Mouse (Mus musculus) kidney, embryonic 14.5 days (tissue): ENCODE results near the gene Lmntd1. TPM values are rescaled to one million over a fixed set of nuclear protein-coding genes. Genes with fewer than 3 reads are reported as not detected.

ENCODE experiments used
- ATAC-seq: fragments of 200-750 bp; cut with Nextera tagmentation; 2 replicates; pipeline ENCODE4 v1.8.0; 2017; ENCODE audit warnings: moderate number of reproducible peaks, mild to moderate bottlenecking, moderate TSS enrichment, moderate library complexity; ENCODE audit not compliant: low FRiP score, low TSS enrichment
- H3K27ac ChIP-seq: fragments of 300-500 bp; sonication (generic); 2 replicates; pipeline ENCODE4 v1.5.1; 2014; ENCODE audit warnings: low read depth, mild to moderate bottlenecking, low read length, moderate library complexity, mixed read lengths
- H3K27me3 ChIP-seq: fragments of 300-500 bp; sonication (generic); 2 replicates; pipeline ENCODE4 v1.6.1; 2014; ENCODE audit warnings: mild to moderate bottlenecking, low read length; ENCODE audit not compliant: control insufficient read depth, insufficient read depth
- H3K36me3 ChIP-seq: fragments of 300-500 bp; sonication (generic); 2 replicates; pipeline ENCODE4 v1.6.1; 2014; ENCODE audit warnings: low read length, mixed read lengths; ENCODE audit not compliant: control insufficient read depth, insufficient read depth
- H3K4me1 ChIP-seq: fragments of 300-500 bp; sonication (generic); 2 replicates; pipeline ENCODE4 v1.6.1; 2014; ENCODE audit warnings: low read length, mixed read lengths; ENCODE audit not compliant: control insufficient read depth, insufficient read depth
- H3K4me2 ChIP-seq: fragments of 300-500 bp; sonication (generic); replicated peaks from 2 replicates; pipeline ENCODE4 v1.6.1; 2014; ENCODE audit warnings: low read depth, mild to moderate bottlenecking, low read length
- H3K4me3 ChIP-seq: fragments of 300-500 bp; sonication (generic); 2 replicates; pipeline ENCODE4 v1.5.1; 2014; ENCODE audit warnings: mild to moderate bottlenecking, low read length
- H3K9ac ChIP-seq: fragments of 300-500 bp; sonication (generic); 2 replicates; pipeline ENCODE4 v1.6.1; 2014; ENCODE audit warnings: low read depth, mild to moderate bottlenecking, low read length, moderate library complexity
- H3K9me3 ChIP-seq: fragments of 300-500 bp; sonication (generic); 2 replicates; pipeline ENCODE4 v1.6.1; 2016; ENCODE audit warnings: low read length; ENCODE audit not compliant: control insufficient read depth
- WGBS: fragments of 180-500 bp; shearing (Covaris S2); extraction: QIAGEN DNeasy Blood & Tissue Kit; methylation state at CpG from one replicate; pipeline ENCODE4 v1.1.7; 2014; 5-methylcytosine and 5-hydroxymethylcytosine counted together
- polyA plus RNA-seq: library from polyadenylated mRNA; unstranded; fragments of >200 nt; fragmentation: Nextera tagmentation; extraction: Ambion mirVana; gene quantifications from 2 replicates; pipeline ENCODE4 v1.2.1, GENCODE M21; 2014

The Lmntd1 gene
- polyA plus RNA-seq, 1 experiment from 2014 or later = 2.0 TPM

GRCm38 (mm10) chr6:145610901-145611300, 3.2 kb downstream of the Lmntd1 start:
- H3K9ac ChIP-seq = no peak overlapping the region
- H3K4me2 ChIP-seq = no peak overlapping the region
- no peak overlapping the region for H3K4me3 ChIP-seq
- WGBS = 90% methylated on average over 5 of the region's 5 CpGs
- no peaks in the 10 kb centered on the region for H3K36me3 ChIP-seq
- H3K27ac ChIP-seq = no peak overlapping the region
- H3K4me1 ChIP-seq = no peaks in the 10 kb centered on the region
- 0 out of 2 replicates have a peak, but pooled peaks cover 2% of the 10 kb centered on the region for H3K9me3 ChIP-seq
- no peak for ATAC-seq
- no peaks in the 10 kb centered on the region for H3K27me3 ChIP-seq

GRCm38 (mm10) chr6:145608693-145609092, 5.4 kb downstream of the Lmntd1 start:
- Histone ChIP-seq H3K36me3 (no peaks in the 10 kb centered on the region), H3K9ac (no peak overlapping the region), H3K27ac (no peak overlapping the region), H3K4me1 (peaks cover 5% of the 10 kb centered on the region; the same call in 1 of the 2 replicates), H3K4me2 (no peak overlapping the region), H3K9me3 (no peaks in the 10 kb centered on the region), H3K27me3 (no peaks in the 10 kb centered on the region), H3K4me3 (no peak overlapping the region)
- 88% methylated on average over 5 of the region's 5 CpGs for WGBS
- no peak for ATAC-seq

- no peak; the same call in 1 of the 2 replicates for ATAC-seq
- Histone ChIP-seq H3K27me3 (no peaks in the 10 kb centered on the region), H3K9ac (no peak overlapping the region), H3K27ac (peak overlapping the region; percentile 42; the same call in 1 of the 2 replicates), H3K36me3 (no peaks in the 10 kb centered on the region), H3K4me1 (peaks cover 5% of the 10 kb centered on the region; the same call in 1 of the 2 replicates), H3K4me2 (no peak overlapping the region), H3K9me3 (no peaks in the 10 kb centered on the region), H3K4me3 (no peak overlapping the region)
- WGBS = 62% methylated on average over 4 of the region's 4 CpGs
Measured at GRCm38 (mm10) chr6:145607746-145608145, 6.4 kb downstream of the Lmntd1 start.

- H3K27me3 ChIP-seq = no peaks in the 10 kb centered on the region
- H3K9ac ChIP-seq = no peak overlapping the region
- H3K4me2 ChIP-seq = no peak overlapping the region
- H3K4me3 ChIP-seq = no peak overlapping the region
- no peak for ATAC-seq
- peaks cover 9% of the 10 kb centered on the region; the same call in 1 of the 2 replicates for H3K4me1 ChIP-seq
- H3K27ac ChIP-seq = no peak overlapping the region
- no peaks in the 10 kb centered on the region for H3K36me3 ChIP-seq
- H3K9me3 ChIP-seq = no peaks in the 10 kb centered on the region
- 32% methylated on average over 3 of the region's 3 CpGs for WGBS
Measured at GRCm38 (mm10) chr6:145605203-145605602, 8.9 kb downstream of the Lmntd1 start.

- Histone ChIP-seq H3K4me2 (no peak overlapping the region), H3K27me3 (no peaks in the 10 kb centered on the region)
- 66% methylated on average over 4 of the region's 4 CpGs for WGBS
Measured at GRCm38 (mm10) chr6:145604648-145605047, 9.5 kb downstream of the Lmntd1 start.

GRCm38 (mm10) chr6:145604126-145604525, 10.0 kb downstream of the Lmntd1 start:
- Histone ChIP-seq H3K27me3 (no peaks in the 10 kb centered on the region), H3K36me3 (no peaks in the 10 kb centered on the region), H3K27ac (no peak overlapping the region), H3K9me3 (no peaks in the 10 kb centered on the region), H3K4me1 (peaks cover 9% of the 10 kb centered on the region; the same call in 1 of the 2 replicates), H3K4me2 (no peak overlapping the region), H3K9ac (no peak overlapping the region), H3K4me3 (no peak overlapping the region)
- 62% methylated on average over 2 of the region's 2 CpGs for WGBS
- ATAC-seq = no peak

More at GRCm38 (mm10) chr6:145604648-145605047, 9.5 kb downstream of the Lmntd1 start:
- no peak overlapping the region for H3K9ac ChIP-seq
- H3K4me3 ChIP-seq = no peak overlapping the region
- H3K4me1 ChIP-seq = peaks cover 9% of the 10 kb centered on the region; the same call in 1 of the 2 replicates
- no peak for ATAC-seq
- no peaks in the 10 kb centered on the region for H3K36me3 ChIP-seq
- no peak overlapping the region for H3K27ac ChIP-seq
- no peaks in the 10 kb centered on the region for H3K9me3 ChIP-seq

- Histone ChIP-seq H3K4me1 (peaks cover 16% of the 10 kb centered on the region; the same call in 1 of the 2 replicates), H3K27me3 (no peaks in the 10 kb centered on the region), H3K9me3 (no peaks in the 10 kb centered on the region), H3K9ac (no peak overlapping the region), H3K36me3 (no peaks in the 10 kb centered on the region), H3K4me3 (no peak overlapping the region), H3K4me2 (no peak overlapping the region), H3K27ac (no peak overlapping the region)
- peak; percentile 77; the same call in 1 of the 2 replicates for ATAC-seq
- 25% methylated on average over 11 of the region's 11 CpGs for WGBS
Measured at GRCm38 (mm10) chr6:145598794-145599555, 15.1 kb downstream of the Lmntd1 start.

GRCm38 (mm10) chr6:145595905-145596304, 18.2 kb downstream of the Lmntd1 start:
- no peak overlapping the region for H3K4me2 ChIP-seq
- no peak for ATAC-seq
- no peaks in the 10 kb centered on the region for H3K27me3 ChIP-seq
- no peak overlapping the region for H3K4me3 ChIP-seq
- H3K36me3 ChIP-seq = no peaks in the 10 kb centered on the region
- no peak overlapping the region for H3K27ac ChIP-seq
- WGBS = 52% methylated on average over 4 of the region's 4 CpGs
- H3K4me1 ChIP-seq = peaks cover 25% of the 10 kb centered on the region
- H3K9ac ChIP-seq = no peak overlapping the region
- H3K9me3 ChIP-seq = no peaks in the 10 kb centered on the region

GRCm38 (mm10) chr6:145593991-145594390, 20.1 kb downstream of the Lmntd1 start:
- Histone ChIP-seq H3K4me2 (no peak overlapping the region), H3K9ac (no peak overlapping the region), H3K9me3 (no peaks in the 10 kb centered on the region), H3K36me3 (no peaks in the 10 kb centered on the region), H3K27me3 (no peaks in the 10 kb centered on the region), H3K4me1 (peaks cover 32% of the 10 kb centered on the region), H3K4me3 (no peak overlapping the region), H3K27ac (peak overlapping the region; percentile 37; the same call in 1 of the 2 replicates)
- 10% methylated on average over 7 of the region's 7 CpGs for WGBS
- ATAC-seq = peak; percentile 66
